Comparison of ENCODE assay signal across 8 mouse cellular contexts in genomic region chr13:67375050-67375911, GRCm38 (mm10). TPM values are rescaled to one million over a fixed set of nuclear protein-coding genes. Genes with fewer than 3 reads are reported as not detected.
DNase-seq lines count a peak whose midpoint lies in the region; ATAC-seq and TF ChIP-seq lines count a peak whose summit lies in the region.
"Not testable (repeated sequence)": the region's sequence is repeated elsewhere in the genome, so short reads cannot be mapped to it uniquely, and the experiment has no call there.

Gene Gm28041, minus strand, starts transcription at chr13:67375733.
Gene Zfp456, minus strand, starts transcription at chr13:67375810.

- not testable (repeated sequence) for H3K9me3 ChIP-seq in heart, embryonic 13.5 days; kidney, embryonic 16.5 days (ENCODE audit: low read length)

- peak within 1 kb of the TSS; percentile 70 for H3K9ac ChIP-seq in heart, embryonic 13.5 days
- peak within 1 kb of the TSS; percentile 58 for H3K9ac ChIP-seq in kidney, embryonic 16.5 days (replicated peaks; ENCODE audit: low read length)
- H3K9ac ChIP-seq in liver, adult 2 months (ENCODE audit: low read depth, low read length): peak within 1 kb of the TSS; percentile 56

- H3K4me1 ChIP-seq in bone marrow macrophage, adult 2 months (ENCODE audit: control insufficient read depth, insufficient read depth, low read length); heart, embryonic 13.5 days; kidney, embryonic 16.5 days (ENCODE audit: insufficient read depth, low read length); liver, adult 2 months (ENCODE audit: control insufficient read depth, insufficient read depth, low read length): not testable (repeated sequence)

- peak within 1 kb of the TSS; percentile 68 for H3K4me2 ChIP-seq in heart, embryonic 13.5 days
- H3K4me2 ChIP-seq in kidney, embryonic 16.5 days (replicated peaks; ENCODE audit: low read depth, low read length): peak within 1 kb of the TSS; percentile 52

- peak; percentile 91 for DNase-seq in A20 (ENCODE audit: low read depth, low spot score)
- DNase-seq in fibroblast of lung, adult 2 months (ENCODE audit: low read depth): peak; percentile 46
- DNase-seq in liver, adult 2 months (ENCODE audit: extremely low read depth, low read depth, low spot score): peak; percentile 82
- DNase-seq in monocyte, adult 2 months (ENCODE audit: low read depth in 1 of 2, low spot score in 2 of 2): peak; percentile 50 to 73
- DNase-seq in spleen, postnatal 4 days (ENCODE audit: low spot score in 2 of 2): peak; percentile 62 to 70

- not testable (repeated sequence) for TF ChIP-seq POLR2A in bone marrow macrophage, adult 2 months (IDR thresholded peaks at IDR 0.05; ENCODE audit: borderline replicate concordance, low read depth, low read length); liver, adult 2 months (IDR thresholded peaks at IDR 0.05; ENCODE audit: extremely low read depth, insufficient read depth, low read length)

- H3K27me3 ChIP-seq in heart, embryonic 13.5 days (replicated peaks); kidney, embryonic 16.5 days (ENCODE audit: insufficient read depth, low read length); liver, adult 2 months (ENCODE audit: control insufficient read depth, insufficient read depth, low read length): not testable (repeated sequence)

- WGBS in heart, embryonic 13.5 days: 13% methylated on average over 15 of the region's 15 CpGs
- WGBS in kidney, embryonic 16.5 days: 10% methylated on average over 13 of the region's 15 CpGs
- 12% methylated on average over 15 of the region's 15 CpGs for WGBS in liver, adult 2 months

- H3K27ac ChIP-seq in bone marrow macrophage, adult 2 months (ENCODE audit: insufficient read depth, low read depth, low read length): peak within 1 kb of the TSS; percentile 48
- H3K27ac ChIP-seq in heart, embryonic 13.5 days (replicated peaks); kidney, embryonic 16.5 days (ENCODE audit: low read length): not testable (repeated sequence)
- H3K27ac ChIP-seq in liver, adult 2 months (replicated peaks; ENCODE audit: insufficient read depth, low read depth, low read length): peak within 1 kb of the TSS; percentile 3; the same call in 1 of the 2 replicates

- not testable (repeated sequence) for H3K36me3 ChIP-seq in heart, embryonic 13.5 days; kidney, embryonic 16.5 days (ENCODE audit: insufficient read depth, low read length); liver, adult 2 months (ENCODE audit: control insufficient read depth, insufficient read depth, low read length)

- ATAC-seq in heart, embryonic 13.5 days (ENCODE audit: extremely low read depth, insufficient number of reproducible peaks, low FRiP score, low TSS enrichment): peak; percentile 78; the same call in 1 of the 2 replicates
- ATAC-seq in kidney, embryonic 16.5 days (ENCODE audit: low FRiP score, low TSS enrichment): peak; percentile 98

- TF ChIP-seq CTCF in bone marrow macrophage, adult 2 months (IDR thresholded peaks at IDR 0.05; ENCODE audit: low read depth, low read length); liver, adult 2 months (IDR thresholded peaks at IDR 0.05; ENCODE audit: low read depth, low read length): not testable (repeated sequence)

- H3K79me2 ChIP-seq in liver, adult 2 months (ENCODE audit: control insufficient read depth, insufficient read depth, low read length): not testable (repeated sequence)

- H3K4me3 ChIP-seq in bone marrow macrophage, adult 2 months (ENCODE audit: insufficient read depth, low read length): peak within 1 kb of the TSS; percentile 75
- H3K4me3 ChIP-seq in heart, embryonic 13.5 days: peak within 1 kb of the TSS; percentile 58
- H3K4me3 ChIP-seq in kidney, embryonic 16.5 days (ENCODE audit: low read length): peak within 1 kb of the TSS; percentile 52
- peak within 1 kb of the TSS; percentile 70 for H3K4me3 ChIP-seq in liver, adult 2 months (ENCODE audit: insufficient read depth, low read depth, low read length)

RNA-seq across cellular contexts. Expression of gene Gm28041, which starts in this region (rescaled TPM):
- polyA plus RNA-seq in bone marrow macrophage, adult 2 months (2012; ENCODE audit: insufficient read depth, insufficient read length, missing spikeins): 1.7 TPM in 1 of 2 replicates, not detected in the other
- polyA plus RNA-seq in heart, embryonic 13.5 days (2015; fragmentation: Nextera tagmentation; extraction: Ambion mirVana): 0.45 and 0.62 TPM in 2 replicates
- 0.44 and 0.50 TPM in 2 replicates for polyA plus RNA-seq in kidney, embryonic 16.5 days (2015; fragmentation: Nextera tagmentation; extraction: Ambion mirVana)
- 0.27 and 0.65 TPM in 2 replicates for total RNA-seq in liver, adult 2 months (2014; rRNA removed)
- polyA plus RNA-seq in liver, adult 2 months (2012; rRNA removed): not detected in 2 replicates

RNA-seq across cellular contexts. Expression of gene Zfp456, which starts in this region (rescaled TPM):
- 4.5 and 7.1 TPM in 2 replicates for polyA plus RNA-seq in bone marrow macrophage, adult 2 months (2012; ENCODE audit: insufficient read depth, insufficient read length, missing spikeins)
- 1.0 and 1.2 TPM in 2 replicates for polyA plus RNA-seq in heart, embryonic 13.5 days (2015; fragmentation: Nextera tagmentation; extraction: Ambion mirVana)
- 1.6 and 2.4 TPM in 2 replicates for polyA plus RNA-seq in kidney, embryonic 16.5 days (2015; fragmentation: Nextera tagmentation; extraction: Ambion mirVana)
- 1.0 and 1.5 TPM in 2 replicates for total RNA-seq in liver, adult 2 months (2014; rRNA removed)
- polyA plus RNA-seq in liver, adult 2 months (2012; rRNA removed): 0.09 and 0.11 TPM in 2 replicates
